Mouse (Mus musculus) erythroblast, adult 5-6 weeks (primary cell): ENCODE results near the gene Mrpl27. TPM values are rescaled to one million over a fixed set of nuclear protein-coding genes. Genes with fewer than 3 reads are reported as not detected.
"Not testable (repeated sequence)": the region's sequence is repeated elsewhere in the genome, so short reads cannot be mapped to it uniquely, and the experiment has no call there.

Experiments
- ATAC-seq: replicated peaks from 2 replicates; pipeline ENCODE4 v1.8.0; 2016; ENCODE audit warnings: moderate number of reproducible peaks, mild to moderate bottlenecking, moderate TSS enrichment, inconsistent platforms; ENCODE audit not compliant: poor library complexity, low FRiP score, severe bottlenecking
- total RNA-seq, 2 experiments: library from RNA; stranded (forward) in 1 of 2; stranded (reverse) in 1 of 2; fragments of 150-400 nt in 1 of 2; fragments of 200-764, 138-1000 nt in 1 of 2; gene quantifications; 2 replicates each; pipeline versions ENCODE4 v1.2.3 to v1.2.4; 2015 to 2017; ENCODE audit warnings: low replicate concordance in 2 of 2

Mrpl27 gene
- total RNA-seq (2015; ENCODE audit: low replicate concordance) (7.1 and 49.2 TPM in 2 replicates), total RNA-seq (2017; ENCODE audit: low replicate concordance) (10.5 and 17.8 TPM in 2 replicates)

DNA sequence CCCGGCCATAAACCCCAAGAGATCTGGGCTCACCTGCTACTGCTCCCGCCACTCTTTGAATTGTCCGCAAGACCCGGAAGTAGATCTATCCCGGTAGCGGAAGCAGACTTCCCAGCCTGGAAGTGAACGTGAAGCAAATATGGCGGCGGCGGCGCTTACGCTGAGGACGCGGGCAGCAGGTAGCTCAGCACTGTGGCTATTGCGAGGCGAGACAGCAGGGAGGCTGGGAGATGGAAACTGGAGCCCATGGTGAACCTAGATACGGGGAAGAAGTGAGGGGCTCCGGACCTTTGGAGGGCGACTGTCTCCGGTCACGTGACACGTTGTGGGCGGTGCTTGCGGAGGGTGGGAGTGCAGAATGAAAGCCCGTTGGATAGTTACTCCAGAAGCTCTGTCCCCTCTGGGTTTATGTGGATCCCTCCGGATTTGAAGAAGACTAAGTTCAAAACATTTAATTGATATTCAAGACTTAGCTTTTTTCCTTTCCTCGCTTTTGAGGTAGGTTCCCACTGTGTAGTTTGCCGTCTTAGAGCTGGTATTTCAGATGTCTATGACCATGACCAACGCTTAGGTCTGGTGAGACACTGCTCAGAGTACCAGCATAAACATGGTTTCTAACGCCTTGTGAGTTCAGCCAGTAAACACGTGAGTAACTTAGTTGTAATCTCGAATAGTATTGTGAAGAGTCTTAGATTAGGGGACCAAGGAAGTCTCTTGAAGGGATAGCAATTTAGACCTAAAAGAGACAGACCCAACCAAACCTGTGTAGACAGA is at the start of gene Mrpl27, which contains the start of gene Eme1:
Mrpl27 (plus strand) TSS at position 105 of the 774 bp plus-strand sequence.
Eme1 (minus strand) TSS at position 302 of the 774 bp plus-strand sequence.
- ATAC-seq = peak; percentile 97

DNA sequence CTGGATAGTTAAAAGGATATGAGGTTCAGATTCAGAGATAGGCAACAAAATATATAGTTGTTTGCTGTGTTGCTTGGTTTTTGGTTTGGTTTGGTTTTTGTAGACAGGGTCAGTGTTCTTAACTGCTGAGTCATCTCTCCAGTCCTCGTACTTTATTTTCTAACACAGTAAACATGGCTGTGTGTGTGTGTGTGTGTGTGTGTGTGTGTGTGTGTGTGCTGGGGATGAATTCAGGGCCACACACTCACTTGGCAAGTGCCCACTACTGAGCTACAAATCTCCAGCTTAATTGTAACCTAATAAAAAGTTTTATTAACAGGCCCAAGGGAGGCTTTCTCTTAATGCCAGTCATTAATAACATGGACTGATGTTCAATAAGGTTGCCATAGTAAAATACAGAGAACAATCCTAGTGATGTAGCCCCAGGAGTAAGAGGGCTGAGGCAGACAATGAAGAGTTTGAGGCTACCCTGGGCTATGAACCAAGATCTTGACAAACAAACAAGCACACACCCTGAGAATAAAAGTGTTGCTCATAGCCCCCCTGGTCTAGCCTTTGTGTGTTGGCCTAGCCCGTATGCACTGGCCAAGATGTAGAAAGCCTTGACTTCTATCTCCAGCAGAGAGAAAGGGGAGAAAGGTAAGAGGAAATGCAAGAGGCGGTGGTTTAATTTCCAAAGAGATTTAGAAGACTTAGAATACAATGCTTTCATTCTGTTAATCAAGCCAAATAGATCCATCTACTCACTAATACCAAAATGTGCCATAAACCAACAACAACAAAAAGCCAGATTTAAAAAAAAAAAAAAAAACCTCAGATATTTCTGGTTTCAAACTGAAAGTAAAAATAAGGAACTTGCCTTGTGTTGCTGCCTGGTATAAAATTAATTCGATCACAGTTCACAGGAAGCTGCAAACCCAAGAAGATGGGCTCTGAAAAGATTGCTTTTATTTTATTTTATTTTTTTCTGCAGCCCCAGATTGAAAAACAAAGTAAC is 42.5 kb upstream of the Mrpl27 start:
- ATAC-seq = no peak

DNA sequence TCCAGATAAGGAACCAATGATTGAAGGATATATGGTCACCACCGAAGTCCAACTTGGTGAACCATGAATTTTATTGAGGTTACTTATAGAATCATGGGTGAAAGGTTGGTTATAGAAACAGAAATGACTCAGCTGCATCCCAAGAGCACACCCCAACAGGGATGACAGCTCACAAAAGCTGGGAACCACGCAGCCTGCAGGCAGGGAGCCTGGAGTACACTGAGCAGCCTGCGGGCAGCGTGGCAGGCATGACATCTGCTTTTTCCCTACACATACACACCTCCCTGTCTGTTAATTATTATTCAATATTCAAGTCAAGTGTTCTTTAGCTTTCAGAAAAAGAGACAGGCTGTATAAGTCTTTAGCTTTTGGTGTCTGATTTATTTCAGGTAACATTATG is 39.0 kb upstream of the Mrpl27 start:
- no peak for ATAC-seq

DNA sequence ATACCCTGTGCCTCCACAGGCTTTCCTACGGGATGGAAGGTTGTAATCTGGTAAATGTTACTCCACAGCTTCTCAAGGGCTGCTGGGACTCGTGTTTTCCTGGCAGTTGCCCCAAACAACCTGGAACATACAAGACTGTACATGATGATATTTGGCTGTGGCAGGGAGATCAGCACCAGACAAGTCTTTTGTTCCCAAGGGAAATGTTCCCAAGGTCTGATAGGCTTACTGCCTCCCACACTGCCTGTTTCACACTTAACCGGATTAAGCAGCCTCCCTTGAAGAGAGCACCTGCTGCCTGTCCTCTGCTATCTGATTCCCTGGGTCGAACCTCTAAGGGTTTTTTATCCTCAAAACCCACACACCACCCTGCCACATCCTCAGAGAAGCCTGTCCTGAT is 38.1 kb upstream of the Mrpl27 start:
- no peak for ATAC-seq

DNA sequence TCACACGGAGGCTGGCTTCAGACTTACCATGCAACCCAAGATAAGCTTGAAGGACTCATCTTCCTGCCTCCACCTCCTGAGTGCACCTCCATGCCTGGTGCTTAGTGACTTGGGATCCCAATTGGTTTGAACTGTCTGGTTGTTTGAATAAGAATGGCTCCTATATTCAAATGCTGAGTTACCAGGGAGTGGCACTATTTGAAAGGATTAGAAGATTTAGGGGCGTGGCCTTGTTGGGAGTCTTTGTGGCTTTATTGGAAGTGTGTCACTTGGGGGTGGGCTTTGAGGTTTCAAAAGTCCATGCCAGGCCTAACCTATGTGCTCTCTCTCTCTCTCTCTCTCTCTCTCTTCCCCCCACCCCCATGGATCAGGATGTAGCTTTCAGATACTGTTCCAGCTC is 35.9 kb upstream of the Mrpl27 start:
- ATAC-seq = no peak

DNA sequence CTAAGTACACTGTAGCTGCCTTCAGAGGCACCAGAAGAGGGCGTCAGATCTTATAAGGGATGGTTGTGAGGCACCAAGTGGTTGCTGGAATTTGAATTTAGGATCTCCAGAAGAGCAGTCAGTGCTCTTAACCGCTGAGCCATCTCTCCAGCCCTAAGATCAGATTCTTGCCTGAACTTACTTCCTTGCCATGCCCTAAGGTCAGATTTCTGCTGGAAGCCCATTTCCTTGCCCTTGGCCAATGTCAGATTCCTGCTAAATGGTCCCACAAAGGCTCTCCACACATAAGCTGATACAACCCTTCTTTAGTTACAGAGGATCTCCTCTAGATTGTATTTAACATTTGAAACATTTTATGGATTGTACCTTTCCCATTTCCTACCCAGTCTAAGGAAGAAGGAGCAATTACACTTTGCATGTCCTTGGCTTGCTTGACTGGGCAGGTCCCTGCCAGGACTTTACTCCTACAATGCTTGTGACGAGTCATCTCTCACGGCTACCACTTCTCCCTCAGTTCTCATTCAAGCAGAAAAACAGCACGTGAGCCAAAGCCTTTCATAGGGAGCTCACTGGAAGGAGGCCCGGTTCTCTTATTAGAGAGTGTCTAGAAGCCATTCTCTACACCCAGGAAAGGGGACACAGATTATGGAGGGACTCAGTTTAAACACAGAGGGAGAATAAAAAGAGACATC is 32.7 kb upstream of the Mrpl27 start:
- no peak for ATAC-seq

DNA sequence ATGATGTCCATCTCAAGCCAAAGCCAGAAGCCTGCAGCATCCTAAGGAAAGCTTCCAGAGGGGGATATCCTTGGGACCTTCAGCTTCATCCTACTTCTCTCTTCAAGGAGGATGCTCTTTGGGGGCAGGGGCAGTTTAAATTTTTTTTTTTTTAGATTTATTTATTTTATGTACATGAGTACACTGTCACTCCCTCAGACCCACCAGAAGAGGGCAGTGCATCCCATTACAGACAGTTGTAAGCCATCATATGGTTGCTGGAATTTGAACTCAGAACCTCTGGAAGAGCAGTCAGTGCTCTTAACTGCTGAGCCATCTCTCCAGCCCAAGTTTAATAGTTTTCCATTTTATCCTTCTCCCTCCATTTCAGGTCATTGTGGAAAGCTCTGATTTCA is 32.1 kb upstream of the Mrpl27 start:
- no peak for ATAC-seq

DNA sequence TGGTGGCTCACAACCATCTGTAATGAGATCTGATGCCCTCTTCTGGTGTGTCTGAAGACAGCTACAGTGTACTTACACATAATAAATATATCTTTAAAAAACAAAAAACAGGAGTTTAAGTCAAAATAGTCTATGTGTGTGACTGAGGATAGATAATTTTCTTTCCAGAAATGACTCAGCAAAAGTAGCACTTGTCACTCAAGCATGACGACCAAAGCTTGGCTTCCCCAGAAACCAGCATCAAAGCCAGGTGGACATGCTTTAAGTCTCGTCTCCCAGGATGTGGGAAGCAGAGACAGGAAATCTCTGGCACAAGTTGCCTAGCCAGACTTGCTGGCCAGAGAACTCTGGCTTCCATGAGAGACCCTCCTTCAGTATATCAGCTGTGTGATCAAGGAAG is 31.4 kb upstream of the Mrpl27 start:
- ATAC-seq = no peak

DNA sequence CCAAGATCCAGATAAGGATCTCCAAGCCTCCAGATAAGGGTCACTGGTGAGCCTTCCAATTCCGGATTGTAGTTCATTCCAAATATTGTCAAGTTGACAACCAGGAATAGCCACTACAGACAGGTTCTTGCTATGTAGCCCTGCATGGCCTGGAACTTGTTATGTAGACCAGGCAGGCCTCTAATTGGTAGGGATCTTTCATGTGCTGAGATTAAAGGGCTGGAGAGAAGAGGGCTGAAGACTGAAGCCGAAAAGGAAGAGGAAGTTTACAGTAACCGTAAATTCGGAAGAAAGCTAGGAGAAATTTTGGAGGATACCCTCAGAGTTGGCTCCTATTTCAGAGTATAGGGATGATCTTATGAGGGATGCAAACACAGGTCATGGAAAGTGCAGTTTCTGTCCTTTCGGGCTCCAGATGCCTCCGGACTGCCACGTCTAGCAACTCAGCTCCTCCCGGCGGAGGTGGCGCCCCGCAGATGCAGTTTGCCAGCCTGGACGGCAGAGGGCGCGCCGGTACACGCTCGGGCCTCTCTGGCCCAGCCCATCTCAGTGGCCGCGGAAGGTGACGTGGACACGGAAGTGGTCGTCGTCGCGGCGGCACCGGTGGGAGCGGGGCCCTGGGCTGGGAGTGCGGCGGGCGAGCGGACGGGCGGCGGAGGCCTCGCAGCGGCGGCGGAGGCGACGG is 24.2 kb upstream of the Mrpl27 start, which contains the start of gene Lrrc59:
Lrrc59 (plus strand) TSS at position 569 of the 685 bp plus-strand sequence.
- ATAC-seq = peak; percentile 97

DNA sequence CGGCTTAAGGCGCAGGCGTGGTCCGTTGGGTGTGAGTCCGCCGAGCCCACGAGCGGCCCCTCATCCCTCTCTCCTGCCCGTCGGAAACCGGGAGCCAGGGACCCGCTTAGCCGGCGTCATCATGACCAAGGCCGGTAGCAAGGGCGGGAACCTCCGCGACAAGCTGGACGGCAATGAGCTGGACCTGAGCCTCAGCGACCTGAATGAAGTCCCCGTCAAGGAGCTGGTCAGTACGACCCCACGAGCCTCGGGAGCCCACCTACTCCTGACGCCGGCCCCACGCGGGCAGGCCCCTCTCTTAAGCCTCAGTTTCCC is 23.7 kb upstream of the Mrpl27 start:
- ATAC-seq = no peak; the same call in 1 of the 2 replicates

DNA sequence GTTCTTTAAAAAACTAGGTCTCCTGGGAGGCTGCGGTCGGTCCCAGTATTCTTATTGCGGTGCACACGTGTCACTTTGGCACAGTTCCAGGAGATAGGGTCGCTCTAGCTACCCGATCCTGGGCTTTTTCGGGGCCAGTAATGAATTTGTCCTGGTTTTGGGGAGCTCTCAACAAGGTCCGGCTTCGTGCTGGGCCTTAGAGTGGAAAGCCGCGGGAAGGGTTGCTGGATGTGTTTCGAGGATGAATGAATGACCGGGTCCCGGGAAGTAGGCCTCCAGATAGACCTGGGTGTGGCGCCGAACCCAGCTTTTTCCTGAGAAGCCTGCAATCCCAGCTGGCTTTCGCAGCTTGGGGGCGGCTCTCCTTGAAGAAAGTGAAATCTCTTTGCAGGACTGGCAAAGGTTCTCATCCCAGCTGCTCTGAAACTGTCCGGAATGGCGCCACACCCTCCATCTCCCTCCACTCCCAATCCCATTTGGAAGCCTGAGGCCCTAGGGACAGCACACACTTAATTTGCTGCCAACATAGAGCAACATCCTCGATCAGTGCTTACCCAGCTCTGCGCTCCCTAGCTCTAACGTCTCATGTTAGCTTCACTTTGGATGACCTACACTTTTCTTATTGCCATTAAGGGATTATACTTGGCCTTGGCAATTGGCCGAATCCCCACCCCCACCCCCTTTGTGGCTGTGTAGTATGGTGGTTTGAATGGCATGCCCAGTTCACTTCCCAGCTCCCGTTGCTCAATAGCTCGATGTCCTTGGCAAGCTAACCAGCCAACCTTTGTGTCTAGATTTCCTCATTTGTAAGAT is 23.2 kb upstream of the Mrpl27 start:
- peak; percentile 72 for ATAC-seq

DNA sequence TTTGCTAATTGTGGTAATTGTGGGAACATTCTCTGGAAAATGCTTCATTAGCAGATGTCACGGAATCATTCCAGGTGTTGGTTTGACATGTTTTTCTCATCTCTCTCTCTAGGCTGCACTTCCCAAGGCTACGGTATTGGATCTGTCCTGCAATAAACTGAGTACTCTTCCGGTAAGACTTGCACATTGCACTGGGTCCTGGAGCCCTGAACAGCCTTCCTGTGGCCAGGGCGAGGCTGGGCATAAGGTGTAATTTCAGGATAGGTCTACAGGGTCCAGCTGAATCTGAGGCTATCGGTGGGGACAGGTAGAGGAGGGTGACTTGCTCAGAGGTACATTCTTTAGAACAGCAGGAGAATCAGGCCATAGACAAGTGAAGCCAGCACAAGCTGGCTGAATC is 21.6 kb upstream of the Mrpl27 start:
- no peak for ATAC-seq

DNA sequence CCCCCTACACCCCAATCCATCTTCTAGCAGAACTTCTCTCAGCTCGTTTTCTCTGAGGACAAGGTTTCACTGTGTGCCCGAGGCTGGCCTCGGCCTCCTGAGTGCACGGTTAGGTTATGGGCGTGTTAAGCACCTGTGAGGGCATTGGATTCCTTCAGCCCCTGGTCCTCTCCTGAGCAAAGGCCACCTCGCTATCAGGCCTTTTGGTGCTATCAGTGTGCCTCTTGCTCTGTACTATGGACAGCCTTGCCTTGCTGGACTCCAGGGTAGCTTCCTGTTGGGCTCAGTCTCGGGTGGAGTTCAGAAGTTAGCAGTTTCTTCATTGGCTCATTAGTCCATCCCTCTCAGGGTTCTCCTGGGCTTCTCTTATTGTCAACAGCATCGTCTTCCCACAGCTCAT is 20.6 kb upstream of the Mrpl27 start:
- ATAC-seq = no peak

DNA sequence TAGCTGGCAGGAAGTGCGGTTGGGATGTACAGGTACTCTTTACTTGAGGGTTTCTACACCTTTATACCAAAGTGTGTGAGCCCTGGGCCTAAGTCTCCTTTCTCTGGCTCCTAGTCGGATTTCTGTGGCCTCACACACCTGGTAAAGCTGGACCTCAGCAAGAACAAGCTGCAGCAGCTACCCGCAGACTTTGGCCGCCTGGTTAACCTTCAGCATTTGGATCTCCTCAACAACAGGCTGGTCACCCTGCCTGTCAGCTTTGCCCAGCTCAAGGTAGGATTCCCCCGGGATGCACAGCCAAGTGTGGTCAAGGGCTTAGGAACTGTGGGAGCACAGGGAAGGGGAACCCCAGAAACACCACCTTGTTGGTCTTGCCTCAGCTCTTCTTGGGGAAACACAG is 19.1 kb upstream of the Mrpl27 start:
- ATAC-seq = no peak

DNA sequence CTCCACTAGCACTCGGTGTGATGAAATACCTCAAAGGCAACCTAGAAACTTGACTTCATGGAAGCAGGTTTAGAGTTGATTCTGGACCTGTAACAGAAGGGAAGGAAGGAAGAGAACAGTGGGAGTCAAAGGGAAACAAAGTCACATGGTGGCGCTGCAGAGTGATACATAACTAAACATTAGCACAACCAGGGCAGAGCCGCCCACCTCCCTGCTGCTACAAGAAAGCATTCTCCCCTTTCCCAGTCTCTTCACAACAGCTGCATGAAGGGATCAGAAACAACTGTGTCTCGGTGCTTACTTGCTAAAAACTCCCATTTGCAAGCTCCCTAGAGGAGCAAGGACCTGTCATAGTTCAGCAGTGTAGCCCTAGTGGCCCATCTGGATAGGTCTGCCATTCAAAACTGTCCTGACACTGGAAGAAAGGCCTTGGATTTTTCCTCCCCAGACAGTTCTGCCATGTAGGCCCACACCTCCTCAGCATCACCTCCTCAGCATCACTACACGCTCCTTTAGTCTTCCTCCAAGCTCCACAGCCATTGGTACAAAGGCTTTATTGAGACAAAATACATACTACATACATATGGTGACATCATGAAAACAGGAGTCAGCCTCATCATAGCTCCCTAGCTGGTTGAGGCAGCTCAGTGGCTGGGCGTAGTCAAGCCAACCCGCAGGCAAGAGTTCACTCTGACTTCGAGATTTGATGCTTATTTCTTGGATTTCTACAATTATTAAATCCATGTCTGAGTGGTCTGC is 8.9 kb upstream of the Mrpl27 start:
- ATAC-seq = no peak

DNA sequence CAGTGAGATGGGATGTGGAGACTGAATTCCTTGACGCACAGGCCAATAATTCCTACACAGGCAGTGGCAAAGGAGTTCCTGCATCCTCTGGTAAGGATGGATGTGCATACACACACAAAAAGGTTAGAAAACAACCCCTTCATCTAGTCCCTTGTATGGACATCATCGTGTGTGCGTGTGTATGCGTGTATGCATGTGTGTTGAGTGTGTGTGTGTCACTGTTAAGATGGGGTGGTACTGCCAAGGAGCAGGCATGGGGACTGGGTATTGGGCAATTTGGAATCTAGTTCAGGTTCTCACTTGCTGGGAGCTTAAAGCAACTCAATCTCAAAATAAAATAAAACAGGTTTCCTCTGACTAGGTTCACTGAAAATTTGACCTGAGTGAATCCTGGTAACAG is 7.1 kb upstream of the Mrpl27 start:
- ATAC-seq = no peak

DNA sequence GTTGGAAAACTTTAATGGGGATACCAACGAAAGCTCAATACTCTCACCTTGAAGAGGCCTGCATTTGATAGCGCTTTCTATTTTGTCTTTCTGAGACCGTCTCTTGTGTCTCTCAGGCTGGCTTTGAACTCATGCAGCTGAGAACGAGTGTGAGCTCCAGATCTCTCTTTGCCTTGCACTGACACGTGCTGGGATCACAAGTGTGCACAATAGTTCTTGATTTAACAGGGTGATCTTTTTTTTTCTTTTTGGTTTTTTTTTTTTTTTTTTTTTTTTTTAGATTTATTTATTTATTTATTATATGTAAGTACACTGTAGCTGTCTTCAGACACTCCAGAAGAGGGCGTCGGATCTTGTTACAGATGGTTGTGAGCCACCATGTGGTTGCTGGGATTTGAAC is 2.3 kb upstream of the Mrpl27 start:
- ATAC-seq = not testable (repeated sequence)

DNA sequence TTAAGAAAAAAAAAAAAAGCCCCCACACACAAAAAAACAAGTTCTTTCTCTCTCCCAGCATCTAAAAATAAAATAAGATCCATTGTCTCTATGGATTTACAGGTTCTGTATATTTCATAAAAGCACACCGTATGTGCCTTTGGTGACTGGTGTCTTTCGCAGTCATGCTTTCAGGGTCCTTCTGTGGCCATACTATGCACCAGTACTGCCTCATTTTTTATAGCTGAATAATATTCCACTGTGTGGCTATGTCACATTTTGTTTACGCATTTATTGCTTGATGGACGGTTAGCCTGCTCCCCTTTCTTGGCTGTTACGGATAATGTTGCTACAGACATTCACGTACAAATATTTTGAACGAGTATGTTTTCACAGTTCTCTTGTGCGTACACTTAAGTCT is 594 bp upstream of the Mrpl27 start:
- ATAC-seq = peak; percentile 4; the same call in 1 of the 2 replicates
